Mouse (Mus musculus) spleen, adult 2 months (tissue): ENCODE measurements around the gene Mylk3.

Experiments
- CTCF ChIP-seq: fragments of 200-500 bp; IDR thresholded peaks from 2 replicates; pipeline ENCODE4 v1.5.1; 2011; ENCODE audit warnings: mild to moderate bottlenecking, inconsistent platforms; ENCODE audit not compliant: insufficient read depth, insufficient read length, insufficient replicate concordance; ENCODE audit errors: extremely low read depth
- POLR2A ChIP-seq: fragments of 200-500 bp; IDR thresholded peaks from 2 replicates; pipeline ENCODE4 v1.6.1; 2011; ENCODE audit warnings: low read depth, low read length, inconsistent platforms

DNA sequence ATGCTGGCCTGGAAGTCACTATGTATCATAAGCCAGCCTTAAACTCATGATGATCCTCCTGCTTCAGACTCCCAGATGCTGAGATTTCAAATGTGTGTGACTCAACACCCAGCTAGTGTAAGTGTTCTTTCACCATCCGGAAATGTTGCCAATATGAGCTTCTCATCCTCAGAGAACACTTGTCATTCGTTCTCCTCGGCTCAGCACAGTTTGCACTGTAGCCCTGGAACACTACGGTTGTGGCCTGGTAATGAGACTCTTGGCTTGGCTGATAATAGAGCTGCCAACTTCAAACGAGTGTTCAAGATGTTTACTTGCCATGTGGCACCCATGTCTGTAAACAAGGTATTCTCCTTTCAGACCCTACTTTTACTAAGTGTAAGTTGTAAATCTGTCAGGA, 82.6 kb downstream of the Mylk3 start:
- TF ChIP-seq CTCF (no peak), POLR2A (no peak)
